Mouse (Mus musculus) lung, postnatal 0 days (tissue): ENCODE data around the gene F11r.

Experiments
- CTCF ChIP-seq: IDR thresholded peaks from 2 replicates; pipeline ENCODE4 v1.5.1; 2016; ENCODE audit warnings: antibody characterized with exemption, mild to moderate bottlenecking
- EP300 ChIP-seq: IDR thresholded peaks from 2 replicates; pipeline ENCODE4 v1.6.1; 2016; ENCODE audit warnings: antibody characterized with exemption, mild to moderate bottlenecking, control low read depth

DNA sequence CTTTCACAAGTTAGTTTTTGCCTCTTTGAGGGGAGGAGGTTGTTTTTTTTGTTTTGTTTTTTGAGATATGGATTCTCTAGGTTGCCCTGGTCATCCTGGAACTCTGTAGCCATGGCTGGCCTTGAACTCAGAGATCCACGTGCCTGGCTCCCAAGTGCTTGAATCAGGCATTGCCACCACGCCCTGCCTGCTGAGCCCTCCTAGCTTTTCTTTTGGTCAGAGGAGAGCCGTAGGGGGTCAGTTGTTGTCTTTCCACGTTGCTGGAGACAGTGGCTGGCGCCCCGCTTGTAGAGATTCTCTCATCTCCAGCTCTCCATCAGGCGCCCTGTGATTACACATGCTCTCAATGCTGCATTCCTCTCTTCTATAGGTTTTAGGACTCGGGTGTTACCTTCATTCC is 23.7 kb upstream of the F11r start:
- TF ChIP-seq CTCF (no peak), EP300 (no peak)
